Mouse (Mus musculus): ENCODE results near the gene Iqsec1. TPM values are rescaled to one million over a fixed set of nuclear protein-coding genes. Genes with fewer than 3 reads are reported as not detected.

The Iqsec1 gene
- total and polyA plus RNA-seq, 2 experiments from 2014 or later, result 12.0 to 93.7 TPM

DNA sequence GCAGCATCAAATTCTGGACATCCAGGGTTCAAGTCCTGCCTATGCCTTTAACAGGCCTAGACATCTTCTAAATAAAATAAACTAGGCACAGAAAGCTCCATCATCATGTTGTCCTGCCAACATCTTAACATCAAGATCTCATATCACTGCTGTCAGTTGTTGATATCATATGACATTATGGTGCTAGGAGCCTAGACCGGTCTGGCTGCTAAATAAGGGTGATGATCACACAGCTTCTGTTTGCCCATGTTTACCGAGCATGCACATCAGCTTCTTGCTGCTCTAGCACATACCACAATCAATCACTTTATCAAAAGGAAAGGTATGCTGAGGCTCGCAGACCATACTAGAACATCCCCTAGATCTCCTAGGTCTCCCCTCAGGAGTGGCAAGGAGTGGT, 54.8 kb downstream of the Iqsec1 start:
- H3K4me3 ChIP-seq (ENCODE audit: low read depth, low read length), result no peak overlapping the region
- H3K4me1 ChIP-seq (ENCODE audit: control insufficient read depth, insufficient read depth), result no peaks in the 10 kb centered on the region
- ATAC-seq (ENCODE audit: insufficient read depth, low read depth) (no peak), DNase-seq (ENCODE audit: low spot score) (no peak)
- 86% methylated on average over 3 of the region's 3 CpGs for WGBS
- H3K27ac ChIP-seq (ENCODE audit: low read depth), result no peak overlapping the region
- no peaks in the 10 kb centered on the region for H3K27me3 ChIP-seq (ENCODE audit: control insufficient read depth, insufficient read depth, low read length)
- H3K36me3 ChIP-seq (replicated peaks; ENCODE audit: control insufficient read depth, insufficient read depth, low read length), result no peaks in the 10 kb centered on the region
- no peak overlapping the region for H3K4me2 ChIP-seq (ENCODE audit: low read depth, low read length)
- H3K9ac ChIP-seq (replicated peaks; ENCODE audit: low read depth, low read length), result no peak overlapping the region
- TF ChIP-seq EP300 (IDR thresholded peaks at IDR 0.05; ENCODE audit: low read depth) (no peak), CTCF (IDR thresholded peaks at IDR 0.05; ENCODE audit: low read depth) (no peak)
- no peaks in the 10 kb centered on the region for H3K9me3 ChIP-seq (replicated peaks; ENCODE audit: control insufficient read depth, low read length)

DNA sequence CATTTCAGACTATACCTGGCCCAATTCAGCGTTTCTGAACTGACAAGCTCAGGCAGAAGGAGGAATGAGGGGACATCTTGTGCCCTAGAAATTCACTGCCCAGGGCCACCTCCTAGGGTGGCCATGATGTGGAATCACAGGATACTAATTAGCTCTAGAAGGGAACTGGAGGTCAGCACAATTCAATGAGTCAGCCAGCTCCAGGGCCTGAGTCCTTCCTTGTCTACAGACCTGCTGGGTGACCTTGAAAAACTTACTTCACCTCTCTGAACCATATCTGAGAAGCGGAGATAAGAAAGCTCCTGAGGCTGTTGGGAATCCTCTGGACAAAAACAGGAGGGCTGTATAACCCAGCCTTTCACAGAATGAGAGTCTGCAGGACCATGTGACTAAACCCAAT, 59.7 kb downstream of the Iqsec1 start:
- TF ChIP-seq EP300 (IDR thresholded peaks at IDR 0.05; ENCODE audit: low read depth) (no peak), CTCF (IDR thresholded peaks at IDR 0.05; ENCODE audit: low read depth) (no peak)
- H3K27me3 ChIP-seq (ENCODE audit: control insufficient read depth, insufficient read depth, low read length), result no peaks in the 10 kb centered on the region
- no peak overlapping the region for H3K4me2 ChIP-seq (ENCODE audit: low read depth, low read length)
- DNase-seq (ENCODE audit: low spot score) (no peak), ATAC-seq (ENCODE audit: insufficient read depth, low read depth) (no peak)
- H3K27ac ChIP-seq (ENCODE audit: low read depth), result no peak overlapping the region
- no peak overlapping the region for H3K4me3 ChIP-seq (ENCODE audit: low read depth, low read length)
- 79% methylated on average over 2 of the region's 2 CpGs for WGBS
- no peaks in the 10 kb centered on the region for H3K9me3 ChIP-seq (replicated peaks; ENCODE audit: control insufficient read depth, low read length)
- H3K4me1 ChIP-seq (ENCODE audit: control insufficient read depth, insufficient read depth), result peaks cover 16% of the 10 kb centered on the region
- no peak overlapping the region for H3K9ac ChIP-seq (replicated peaks; ENCODE audit: low read depth, low read length)
- no peaks in the 10 kb centered on the region for H3K36me3 ChIP-seq (replicated peaks; ENCODE audit: control insufficient read depth, insufficient read depth, low read length)

DNA sequence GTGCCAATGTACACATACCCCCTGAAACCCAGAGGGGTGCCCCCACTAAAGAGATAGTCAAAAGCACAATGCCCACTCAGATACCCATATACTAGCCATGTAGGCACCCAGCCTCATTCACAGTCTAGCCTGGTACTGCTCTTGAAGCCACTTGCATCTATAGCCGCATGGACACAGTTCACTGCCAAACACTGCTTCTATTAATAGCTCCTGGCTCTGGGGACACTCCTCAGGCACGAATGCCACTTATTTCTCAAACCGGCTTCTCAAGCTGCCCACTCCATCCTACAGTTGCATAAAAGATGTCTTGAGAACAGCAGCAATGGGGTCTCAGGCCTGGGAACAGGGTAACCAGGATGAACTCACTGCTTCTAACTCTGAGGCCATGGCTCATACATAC, 63.0 kb downstream of the Iqsec1 start:
- H3K9ac ChIP-seq (replicated peaks; ENCODE audit: low read depth, low read length), result no peak overlapping the region

DNA sequence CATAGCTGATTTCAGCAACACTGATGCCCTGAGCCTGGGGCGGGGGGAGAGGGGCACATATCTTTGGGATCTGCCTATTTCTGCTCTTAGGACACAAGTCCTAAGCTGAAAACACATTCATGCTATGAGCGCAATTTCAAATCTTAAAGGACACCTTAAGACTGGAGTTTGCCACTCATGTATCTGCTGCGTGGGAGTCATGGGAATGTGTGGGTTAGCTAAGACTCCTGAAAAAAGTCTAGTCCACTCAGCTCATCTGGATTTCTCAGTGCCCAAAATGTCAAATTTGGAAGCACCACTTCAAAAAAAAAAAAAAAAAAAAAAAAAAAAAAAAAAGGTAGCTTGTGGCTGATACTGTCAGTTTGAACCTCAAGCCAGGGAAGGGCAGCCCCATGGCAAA, 63.7 kb downstream of the Iqsec1 start:
- WGBS, result 90% methylated on average over 3 of the region's 3 CpGs
- Histone ChIP-seq H3K9ac (replicated peaks; ENCODE audit: low read depth, low read length) (no peak overlapping the region), H3K36me3 (replicated peaks; ENCODE audit: control insufficient read depth, insufficient read depth, low read length) (no peaks in the 10 kb centered on the region), H3K27me3 (ENCODE audit: control insufficient read depth, insufficient read depth, low read length) (no peaks in the 10 kb centered on the region), H3K27ac (ENCODE audit: low read depth) (no peak overlapping the region), H3K4me2 (ENCODE audit: low read depth, low read length) (no peak overlapping the region), H3K9me3 (replicated peaks; ENCODE audit: control insufficient read depth, low read length) (no peaks in the 10 kb centered on the region), H3K4me3 (ENCODE audit: low read depth, low read length) (no peak overlapping the region), H3K4me1 (ENCODE audit: control insufficient read depth, insufficient read depth) (peaks cover 20% of the 10 kb centered on the region)
- no peak for ATAC-seq (ENCODE audit: insufficient read depth, low read depth)
- no peak for DNase-seq (ENCODE audit: low spot score)
- no peak for TF ChIP-seq CTCF (IDR thresholded peaks at IDR 0.05; ENCODE audit: low read depth)
- no peak for TF ChIP-seq EP300 (IDR thresholded peaks at IDR 0.05; ENCODE audit: low read depth)

More for the DNA sequence above, 63.0 kb downstream of the Iqsec1 start:
- peak; percentile 60 for DNase-seq (ENCODE audit: low spot score)
- Histone ChIP-seq H3K27ac (ENCODE audit: low read depth) (peak overlapping the region; percentile 22; the same call in 1 of the 2 replicates), H3K36me3 (replicated peaks; ENCODE audit: control insufficient read depth, insufficient read depth, low read length) (no peaks in the 10 kb centered on the region), H3K4me2 (ENCODE audit: low read depth, low read length) (no peak overlapping the region), H3K4me3 (ENCODE audit: low read depth, low read length) (no peak overlapping the region), H3K4me1 (ENCODE audit: control insufficient read depth, insufficient read depth) (peaks cover 16% of the 10 kb centered on the region), H3K9me3 (replicated peaks; ENCODE audit: control insufficient read depth, low read length) (no peaks in the 10 kb centered on the region), H3K27me3 (ENCODE audit: control insufficient read depth, insufficient read depth, low read length) (no peaks in the 10 kb centered on the region)
- peak; percentile 79; the same call in 1 of the 2 replicates for ATAC-seq (ENCODE audit: insufficient read depth, low read depth)
- 28% methylated on average over 3 of the region's 3 CpGs for WGBS
- TF ChIP-seq EP300 (IDR thresholded peaks at IDR 0.05; ENCODE audit: low read depth), result no peak
- no peak for TF ChIP-seq CTCF (IDR thresholded peaks at IDR 0.05; ENCODE audit: low read depth)

DNA sequence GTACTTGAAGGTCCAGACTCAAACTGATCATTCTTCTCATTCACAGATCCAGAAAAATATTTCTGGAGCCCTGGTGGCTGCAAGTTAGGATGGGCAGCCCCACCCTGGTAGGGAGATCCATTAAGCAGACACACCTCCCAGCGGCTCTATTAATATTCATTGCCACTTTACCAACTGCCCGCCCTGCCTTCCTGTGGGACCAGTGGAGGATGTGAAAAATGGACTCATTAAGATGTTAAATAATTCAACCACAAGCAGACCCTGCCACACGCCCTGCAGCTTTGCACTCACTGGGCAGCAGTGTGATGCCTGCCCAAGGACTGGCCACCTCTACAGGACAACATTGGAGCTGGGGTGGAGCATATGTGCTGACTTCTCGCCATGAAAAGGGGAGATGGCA, 64.1 kb downstream of the Iqsec1 start:
- ATAC-seq (ENCODE audit: insufficient read depth, low read depth), result no peak
- no peak overlapping the region for H3K4me2 ChIP-seq (ENCODE audit: low read depth, low read length)
- H3K4me1 ChIP-seq (ENCODE audit: control insufficient read depth, insufficient read depth), result peaks cover 20% of the 10 kb centered on the region
- no peaks in the 10 kb centered on the region for H3K36me3 ChIP-seq (replicated peaks; ENCODE audit: control insufficient read depth, insufficient read depth, low read length)
- no peak overlapping the region for H3K9ac ChIP-seq (replicated peaks; ENCODE audit: low read depth, low read length)
- H3K9me3 ChIP-seq (replicated peaks; ENCODE audit: control insufficient read depth, low read length), result no peaks in the 10 kb centered on the region
- no peak overlapping the region for H3K4me3 ChIP-seq (ENCODE audit: low read depth, low read length)
- H3K27me3 ChIP-seq (ENCODE audit: control insufficient read depth, insufficient read depth, low read length), result no peaks in the 10 kb centered on the region
- no peak overlapping the region for H3K27ac ChIP-seq (ENCODE audit: low read depth)
- no peak for TF ChIP-seq EP300 (IDR thresholded peaks at IDR 0.05; ENCODE audit: low read depth)
- no peak for TF ChIP-seq CTCF (IDR thresholded peaks at IDR 0.05; ENCODE audit: low read depth)
- no peak for DNase-seq (ENCODE audit: low spot score)
- WGBS, result 77% methylated on average over 4 of the region's 4 CpGs

DNA sequence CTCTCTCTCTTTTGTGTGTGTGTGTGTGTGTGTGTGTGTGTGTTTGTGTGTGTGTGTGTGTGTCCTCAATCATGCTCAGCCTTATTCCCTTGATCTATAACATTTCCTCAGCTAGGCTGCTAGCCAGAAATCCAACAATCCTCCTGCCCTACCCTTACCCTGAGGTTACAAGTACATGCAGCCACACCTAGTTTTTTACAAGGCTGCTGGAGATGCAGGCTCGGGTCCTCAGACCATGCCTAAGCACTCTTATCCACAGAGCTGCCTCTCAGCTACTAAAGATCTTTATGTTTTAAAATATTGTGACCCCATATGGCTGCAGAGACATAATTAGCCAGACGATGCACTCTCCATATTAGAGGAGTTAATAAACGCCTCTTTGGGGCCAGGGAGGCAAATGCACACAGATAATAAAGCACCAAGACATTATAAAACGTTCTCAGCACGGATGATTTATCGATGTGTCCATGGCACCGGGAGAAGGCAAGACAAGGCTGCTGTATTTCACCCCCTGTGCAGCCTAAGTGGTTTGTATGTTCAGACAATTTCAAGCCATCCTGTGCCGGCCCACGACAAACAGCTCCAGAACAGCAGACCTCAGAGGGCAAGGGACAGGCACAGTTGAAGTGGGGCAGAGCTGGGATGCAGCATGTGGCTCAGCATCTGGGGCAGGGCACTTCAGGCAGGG, 67.1 kb downstream of the Iqsec1 start:
- Histone ChIP-seq H3K4me1 (ENCODE audit: control insufficient read depth, insufficient read depth) (peaks cover 18% of the 10 kb centered on the region), H3K4me2 (ENCODE audit: low read depth, low read length) (no peak overlapping the region), H3K9me3 (replicated peaks; ENCODE audit: control insufficient read depth, low read length) (no peaks in the 10 kb centered on the region), H3K36me3 (replicated peaks; ENCODE audit: control insufficient read depth, insufficient read depth, low read length) (no peaks in the 10 kb centered on the region), H3K27ac (ENCODE audit: low read depth) (no peak overlapping the region), H3K4me3 (ENCODE audit: low read depth, low read length) (no peak overlapping the region), H3K9ac (replicated peaks; ENCODE audit: low read depth, low read length) (no peak overlapping the region), H3K27me3 (ENCODE audit: control insufficient read depth, insufficient read depth, low read length) (no peaks in the 10 kb centered on the region)
- WGBS, result 64% methylated on average over 9 of the region's 9 CpGs
- ATAC-seq (ENCODE audit: insufficient read depth, low read depth) (no peak), DNase-seq (ENCODE audit: low spot score) (no peak)
- no peak for TF ChIP-seq CTCF (IDR thresholded peaks at IDR 0.05; ENCODE audit: low read depth)
- no peak for TF ChIP-seq EP300 (IDR thresholded peaks at IDR 0.05; ENCODE audit: low read depth)

Data from heart, postnatal 0 days (tissue).